Mouse (Mus musculus): ENCODE results near the gene Gm2030. TPM values are rescaled to one million over a fixed set of nuclear protein-coding genes. Genes with fewer than 3 reads are reported as not detected.
"Not testable (repeated sequence)": the region's sequence is repeated elsewhere in the genome, so short reads cannot be mapped to it uniquely, and the experiment has no call there.

Gene Gm2030
- polyA plus RNA-seq (2012; fragmentation: generic; extraction: Trizol), result not detected
- long read RNA-seq, experiment 1, result 0 reads
- long read RNA-seq, experiment 2, result 0 reads

DNA sequence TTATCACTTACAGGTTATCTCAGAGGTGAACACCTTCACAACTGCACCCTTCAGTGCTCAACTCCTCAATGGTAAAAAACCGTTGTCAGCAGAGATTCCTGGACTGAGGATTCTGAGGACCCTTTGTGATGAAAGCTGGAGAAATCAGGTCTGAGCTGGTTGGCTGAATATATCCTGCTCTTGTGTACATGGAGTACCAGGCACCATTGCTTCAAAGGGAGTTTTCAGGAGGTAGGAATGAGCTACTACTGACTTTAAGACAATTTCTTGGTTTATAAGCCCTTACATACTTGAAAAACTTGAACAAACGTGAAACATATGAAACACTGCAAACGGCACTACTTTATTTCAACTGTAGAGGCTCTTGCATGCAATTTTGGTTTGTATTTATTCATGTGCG lies at the start of gene Gm2030:
Gene Gm2030 (minus strand): TSS at position 101 of the 400 bp plus-strand sequence.
- not testable (repeated sequence) for H3K79me2 ChIP-seq (ENCODE audit: control insufficient read depth, insufficient read depth); H3K27me3 ChIP-seq (ENCODE audit: control insufficient read depth, insufficient read depth, insufficient read length); H3K4me3 ChIP-seq (ENCODE audit: insufficient read depth, poor library complexity, severe bottlenecking); H3K36me3 ChIP-seq (ENCODE audit: control insufficient read depth, insufficient read depth); H3K79me3 ChIP-seq (ENCODE audit: low read depth); H3ac ChIP-seq (ENCODE audit: control insufficient read depth, insufficient read length, low read depth)

Other genes with a start within 250 kb of the Gm2030 start
- not detected for gene Gm2012, start 78.7 kb downstream of the Gm2030 start, polyA plus RNA-seq (2012; fragmentation: generic; extraction: Trizol)
- gene Slx, start 235.5 kb upstream of the Gm2030 start, polyA plus RNA-seq (2012; fragmentation: generic; extraction: Trizol), result not detected

Data from C2C12 (cell line).